Mouse (Mus musculus): Measurements from ENCODE around the gene Fgfr2. TPM values are rescaled to one million over a fixed set of nuclear protein-coding genes. Genes with fewer than 3 reads are reported as not detected.

Gene Fgfr2
- total RNA-seq, 1 experiment = 37.5 TPM

DNA sequence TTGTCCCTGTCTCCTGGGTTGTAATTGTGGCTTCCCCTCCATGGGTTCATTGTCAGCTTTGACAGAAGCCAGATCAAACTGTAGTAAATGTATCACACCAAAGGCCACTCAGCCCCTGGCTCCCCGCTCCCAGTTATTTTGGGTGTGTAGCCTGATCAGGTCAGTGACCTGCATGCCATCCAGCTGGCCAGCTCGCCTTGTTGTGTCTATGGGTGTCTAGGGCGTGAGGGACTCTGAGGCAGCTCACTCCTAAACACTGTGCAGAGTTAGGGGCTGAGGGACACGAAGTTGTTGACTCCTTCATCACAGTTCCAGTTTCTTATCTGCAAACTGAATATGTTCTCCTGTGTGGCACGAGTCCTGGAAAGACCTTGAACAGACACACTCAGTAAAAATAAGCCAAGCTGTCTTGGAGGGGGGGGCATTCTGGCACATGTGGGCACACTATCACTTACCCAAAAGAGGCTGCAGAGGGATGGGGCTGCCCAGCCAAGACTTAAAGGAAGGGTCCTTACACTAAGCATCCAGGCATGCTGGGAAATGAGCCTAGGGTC, 2342.2 kb downstream of the Fgfr2 start:
- in situ Hi-C loops (cut with MboI; ENCODE audit: low sequenced_read_pairs in 2 of 2, unreplicated experiment in 2 of 2) = no loop called here
- DNase-seq (ENCODE audit: low read depth, low spot score) = no peak
- Histone ChIP-seq H3K36me3 (ENCODE audit: control insufficient read depth, insufficient read depth, low read length, poor library complexity, severe bottlenecking) (no peaks in the 10 kb centered on the region), H3K4me3 (ENCODE audit: insufficient read depth in 1 of 2, low read depth in 1 of 2, low read length in 2 of 2, poor library complexity in 1 of 2, severe bottlenecking in 1 of 2) (no peak overlapping the region), H3K9me3 (ENCODE audit: control insufficient read depth, insufficient read depth, low read depth, low read length) (no peaks in the 10 kb centered on the region), H3K27ac (ENCODE audit: insufficient read depth, low read depth, low read length, poor library complexity, severe bottlenecking) (no peak overlapping the region), H3K4me1 (ENCODE audit: control insufficient read depth in 2 of 2, insufficient read depth in 2 of 2, low read length in 2 of 2, poor library complexity in 1 of 2) (no peaks in the 10 kb centered on the region), H3K9ac (ENCODE audit: insufficient read depth, low read depth, low read length, poor library complexity, severe bottlenecking) (no peak overlapping the region)
- TF ChIP-seq HCFC1 (IDR thresholded peaks at IDR 0.05; ENCODE audit: borderline replicate concordance, insufficient read depth, low read length) (no peak), ZNF384 (IDR thresholded peaks at IDR 0.05; ENCODE audit: low read depth, low read length) (no peak), CHD2 (IDR thresholded peaks at IDR 0.05; ENCODE audit: low read depth, low read length) (no peak), MAFK (IDR thresholded peaks at IDR 0.05; ENCODE audit: insufficient read depth, low read depth, low read length) (no peak), ZC3H11A (IDR thresholded peaks at IDR 0.05; ENCODE audit: borderline replicate concordance, low read depth, low read length) (no peak)

DNA sequence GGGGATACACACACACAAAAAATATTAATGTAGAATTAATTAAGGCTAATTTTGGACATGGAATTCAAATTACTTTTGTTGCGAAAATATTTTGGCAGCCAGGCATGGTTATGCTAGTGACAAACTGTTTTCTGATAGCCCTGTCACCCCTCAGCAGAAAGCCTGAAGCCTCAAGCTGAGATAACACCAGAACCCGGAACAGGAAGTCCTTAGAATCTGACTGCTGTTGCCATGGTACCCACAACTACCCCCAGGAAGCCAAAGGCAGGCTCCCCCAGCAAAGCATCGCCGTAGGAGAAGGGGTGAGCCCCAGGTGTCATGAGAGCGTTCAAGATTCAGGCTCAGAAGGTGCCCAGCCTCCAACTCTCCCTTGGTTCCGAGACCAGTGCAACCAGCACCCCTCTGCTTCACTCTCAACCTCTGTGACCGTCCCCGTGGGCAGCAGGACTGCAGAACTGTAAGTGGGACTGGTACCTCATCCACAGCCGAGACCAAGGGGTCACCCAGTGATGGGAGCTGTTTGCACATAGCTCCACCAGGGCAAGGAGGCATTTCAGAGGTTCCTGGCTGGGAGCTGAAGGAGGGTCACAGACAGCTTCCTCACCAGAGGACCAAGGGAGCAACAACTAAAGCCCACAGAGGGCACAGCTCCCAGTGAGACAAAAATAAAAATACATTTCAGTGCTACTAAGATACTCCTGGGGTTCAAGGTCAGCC, 2349.1 kb downstream of the Fgfr2 start, which contains the start of gene Btbd16:
TSS of gene Btbd16 (plus strand) at position 156 of the 717 bp plus-strand sequence.
- DNase-seq (ENCODE audit: low read depth, low spot score) = no peak
- in situ Hi-C loops (cut with MboI; ENCODE audit: low sequenced_read_pairs in 2 of 2, unreplicated experiment in 2 of 2) = no loop called here
- H3K36me3 ChIP-seq (ENCODE audit: control insufficient read depth, insufficient read depth, low read length, poor library complexity, severe bottlenecking) = no peaks in the 10 kb centered on the region
- H3K4me3 ChIP-seq (ENCODE audit: insufficient read depth in 1 of 2, low read depth in 1 of 2, low read length in 2 of 2, poor library complexity in 1 of 2, severe bottlenecking in 1 of 2) = no peak within 1 kb of the TSS
- TF ChIP-seq HCFC1 (IDR thresholded peaks at IDR 0.05; ENCODE audit: borderline replicate concordance, insufficient read depth, low read length) (no peak), MAFK (IDR thresholded peaks at IDR 0.05; ENCODE audit: insufficient read depth, low read depth, low read length) (no peak), CHD2 (IDR thresholded peaks at IDR 0.05; ENCODE audit: low read depth, low read length) (no peak), ZNF384 (IDR thresholded peaks at IDR 0.05; ENCODE audit: low read depth, low read length) (no peak), ZC3H11A (IDR thresholded peaks at IDR 0.05; ENCODE audit: borderline replicate concordance, low read depth, low read length) (no peak)
- no peaks in the 10 kb centered on the region for H3K9me3 ChIP-seq (ENCODE audit: control insufficient read depth, insufficient read depth, low read depth, low read length)
- H3K4me1 ChIP-seq (ENCODE audit: control insufficient read depth in 2 of 2, insufficient read depth in 2 of 2, low read length in 2 of 2, poor library complexity in 1 of 2) = no peaks in the 10 kb centered on the region; a peak in 1 of 4 replicates
- H3K27ac ChIP-seq (ENCODE audit: insufficient read depth, low read depth, low read length, poor library complexity, severe bottlenecking) = no peak within 1 kb of the TSS
- H3K9ac ChIP-seq (ENCODE audit: insufficient read depth, low read depth, low read length, poor library complexity, severe bottlenecking) = no peak within 1 kb of the TSS

DNA sequence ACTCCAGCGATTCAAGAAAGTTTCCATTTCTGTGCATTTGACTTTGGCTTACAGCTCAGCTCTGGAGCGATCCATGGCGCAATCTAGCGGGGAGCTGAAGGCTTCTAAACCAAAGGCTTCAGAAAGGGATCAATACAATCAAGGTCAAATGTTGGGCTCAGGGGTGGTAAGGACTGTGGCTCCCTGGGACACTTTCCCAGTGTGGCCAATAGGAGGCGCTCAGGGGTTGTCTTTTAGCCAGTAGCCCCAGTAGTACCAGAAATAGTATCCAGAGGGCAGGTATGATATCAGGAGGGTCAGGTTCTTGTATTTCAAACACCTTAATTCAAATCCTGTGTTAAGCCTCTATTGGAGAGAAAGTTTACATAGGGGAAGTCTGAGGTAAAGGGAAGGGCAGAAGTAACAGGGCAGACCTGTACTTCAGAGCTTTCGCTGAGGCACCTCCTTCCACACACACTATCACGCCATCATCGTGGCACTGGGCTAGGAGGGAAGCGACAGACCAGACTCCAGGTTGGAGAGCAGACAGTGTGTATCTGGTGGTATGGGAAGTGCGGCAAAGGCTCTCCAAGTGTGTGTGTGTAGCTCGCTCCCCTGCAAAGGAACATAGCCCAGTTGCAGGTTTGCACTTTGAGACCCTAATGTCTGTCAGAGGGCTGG, 2349.8 kb downstream of the Fgfr2 start:
- TF ChIP-seq ZC3H11A (IDR thresholded peaks at IDR 0.05; ENCODE audit: borderline replicate concordance, low read depth, low read length) = peak; percentile 57; the same call in 1 of the 2 replicates
- no peak for TF ChIP-seq HCFC1 (IDR thresholded peaks at IDR 0.05; ENCODE audit: borderline replicate concordance, insufficient read depth, low read length)
- Histone ChIP-seq H3K36me3 (ENCODE audit: control insufficient read depth, insufficient read depth, low read length, poor library complexity, severe bottlenecking) (no peaks in the 10 kb centered on the region), H3K9me3 (ENCODE audit: control insufficient read depth, insufficient read depth, low read depth, low read length) (no peaks in the 10 kb centered on the region), H3K27ac (ENCODE audit: insufficient read depth, low read depth, low read length, poor library complexity, severe bottlenecking) (no peak overlapping the region), H3K4me3 (ENCODE audit: insufficient read depth in 1 of 2, low read depth in 1 of 2, low read length in 2 of 2, poor library complexity in 1 of 2, severe bottlenecking in 1 of 2) (no peak overlapping the region), H3K4me1 (ENCODE audit: control insufficient read depth in 2 of 2, insufficient read depth in 2 of 2, low read length in 2 of 2, poor library complexity in 1 of 2) (no peaks in the 10 kb centered on the region; a peak in 1 of 4 replicates), H3K9ac (ENCODE audit: insufficient read depth, low read depth, low read length, poor library complexity, severe bottlenecking) (no peak overlapping the region)
- DNase-seq (ENCODE audit: low read depth, low spot score) = peak; percentile 54
- in situ Hi-C loops (cut with MboI; ENCODE audit: low sequenced_read_pairs in 2 of 2, unreplicated experiment in 2 of 2) = no loop called here

DNA sequence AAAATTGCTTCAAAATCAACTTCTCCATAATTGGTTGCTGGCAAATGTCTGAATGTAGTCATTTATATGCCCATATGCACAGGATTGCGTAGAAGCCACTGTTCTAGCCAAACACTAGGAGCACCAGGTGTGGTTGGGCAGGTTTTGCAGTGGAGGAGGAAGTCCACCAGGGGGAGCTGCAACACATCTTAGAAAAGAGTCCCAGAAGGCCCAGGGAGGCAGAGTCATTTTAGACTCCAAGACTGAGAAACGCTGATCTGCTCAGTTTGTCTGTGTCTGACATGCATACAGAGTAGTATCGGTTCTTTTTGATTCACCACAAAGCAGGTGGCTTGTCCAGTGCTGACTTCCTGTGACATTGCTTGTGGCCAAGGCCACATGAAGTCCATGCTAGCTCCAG, 2352.4 kb downstream of the Fgfr2 start:
- Histone ChIP-seq H3K36me3 (ENCODE audit: control insufficient read depth, insufficient read depth, low read length, poor library complexity, severe bottlenecking) (no peaks in the 10 kb centered on the region), H3K27ac (ENCODE audit: insufficient read depth, low read depth, low read length, poor library complexity, severe bottlenecking) (no peak overlapping the region), H3K9me3 (ENCODE audit: control insufficient read depth, insufficient read depth, low read depth, low read length) (no peaks in the 10 kb centered on the region), H3K9ac (ENCODE audit: insufficient read depth, low read depth, low read length, poor library complexity, severe bottlenecking) (no peak overlapping the region), H3K4me3 (ENCODE audit: insufficient read depth in 1 of 2, low read depth in 1 of 2, low read length in 2 of 2, poor library complexity in 1 of 2, severe bottlenecking in 1 of 2) (no peak overlapping the region), H3K4me1 (ENCODE audit: control insufficient read depth in 2 of 2, insufficient read depth in 2 of 2, low read length in 2 of 2, poor library complexity in 1 of 2) (peaks cover 0 to 6% of the 10 kb centered on the region in 2 experiments; a peak in 1 of 4 replicates)
- in situ Hi-C loops (cut with MboI; ENCODE audit: low sequenced_read_pairs in 2 of 2, unreplicated experiment in 2 of 2) = no loop called here
- peak; percentile 77; the same call in 1 of the 2 replicates for TF ChIP-seq ZC3H11A (IDR thresholded peaks at IDR 0.05; ENCODE audit: borderline replicate concordance, low read depth, low read length)
- TF ChIP-seq MAFK (IDR thresholded peaks at IDR 0.05; ENCODE audit: insufficient read depth, low read depth, low read length) = no peak
- TF ChIP-seq HCFC1 (IDR thresholded peaks at IDR 0.05; ENCODE audit: borderline replicate concordance, insufficient read depth, low read length) = no peak
- DNase-seq (ENCODE audit: low read depth, low spot score) = peak; percentile 88
